Mouse (Mus musculus) intestine, embryonic 16.5 days (tissue): ENCODE measurements at regions not wholly inside any gene's neighbourhood (a gene's known extent, or its start where the extent isn't known, plus 50 kb on each side); places are given as distances from the start of the nearest gene placed in this dataset.

Experiments
- ATAC-seq: fragments of 200-750 bp; cut with Nextera tagmentation; 2 replicates; pipeline ENCODE4 v1.8.0; 2017; ENCODE audit warnings: moderate TSS enrichment, moderate library complexity
- H3K27ac ChIP-seq: fragments of 300-500 bp; sonication (generic); 2 replicates; pipeline ENCODE4 v1.5.1; 2014; ENCODE audit warnings: mild to moderate bottlenecking, low read length
- H3K27me3 ChIP-seq: fragments of 300-500 bp; sonication (generic); replicated peaks from 2 replicates; pipeline ENCODE4 v1.6.1; 2014; ENCODE audit warnings: low read length, control low read depth, mixed read lengths; ENCODE audit not compliant: control insufficient read depth, insufficient read depth
- H3K36me3 ChIP-seq: fragments of 300-500 bp; sonication (generic); 2 replicates; pipeline ENCODE4 v1.6.1; 2014; ENCODE audit warnings: low read length, control low read depth; ENCODE audit not compliant: control insufficient read depth, insufficient read depth
- H3K4me1 ChIP-seq: fragments of 300-500 bp; sonication (generic); 2 replicates; pipeline ENCODE4 v1.6.1; 2014; ENCODE audit warnings: low read length, control low read depth, mixed read lengths; ENCODE audit not compliant: control insufficient read depth, insufficient read depth
- H3K4me2 ChIP-seq: fragments of 300-500 bp; sonication (generic); 2 replicates; pipeline ENCODE4 v1.6.1; 2014; ENCODE audit warnings: low read depth, low read length, control low read depth
- H3K4me3 ChIP-seq: fragments of 300-500 bp; sonication (generic); 2 replicates; pipeline ENCODE4 v1.5.1; 2014; ENCODE audit warnings: mild to moderate bottlenecking, low read length
- H3K9ac ChIP-seq: fragments of 300-500 bp; sonication (generic); 2 replicates; pipeline ENCODE4 v1.6.1; 2014; ENCODE audit warnings: low read depth, low read length
- H3K9me3 ChIP-seq: fragments of 300-500 bp; sonication (generic); 2 replicates; pipeline ENCODE4 v1.6.1; 2016; ENCODE audit warnings: low read length, control low read depth; ENCODE audit not compliant: control insufficient read depth
- WGBS: fragments of 180-500 bp; shearing (Covaris S2); extraction: QIAGEN DNeasy Blood & Tissue Kit; methylation state at CpG from one replicate; pipeline ENCODE4 v1.1.7; 2014; 5-methylcytosine and 5-hydroxymethylcytosine counted together

GRCm38 (mm10) chr10:23003686-23004085, 183.7 kb upstream of the Tcf21 start:
- no peak overlapping the region for H3K4me3 ChIP-seq
- H3K9ac ChIP-seq: no peak overlapping the region
- H3K36me3 ChIP-seq: no peaks in the 10 kb centered on the region
- no peak overlapping the region for H3K4me2 ChIP-seq
- no peaks in the 10 kb centered on the region for H3K4me1 ChIP-seq
- ATAC-seq: no peak
- no peaks in the 10 kb centered on the region for H3K9me3 ChIP-seq
- H3K27ac ChIP-seq: no peak overlapping the region
- H3K27me3 ChIP-seq: no peaks in the 10 kb centered on the region

DNA sequence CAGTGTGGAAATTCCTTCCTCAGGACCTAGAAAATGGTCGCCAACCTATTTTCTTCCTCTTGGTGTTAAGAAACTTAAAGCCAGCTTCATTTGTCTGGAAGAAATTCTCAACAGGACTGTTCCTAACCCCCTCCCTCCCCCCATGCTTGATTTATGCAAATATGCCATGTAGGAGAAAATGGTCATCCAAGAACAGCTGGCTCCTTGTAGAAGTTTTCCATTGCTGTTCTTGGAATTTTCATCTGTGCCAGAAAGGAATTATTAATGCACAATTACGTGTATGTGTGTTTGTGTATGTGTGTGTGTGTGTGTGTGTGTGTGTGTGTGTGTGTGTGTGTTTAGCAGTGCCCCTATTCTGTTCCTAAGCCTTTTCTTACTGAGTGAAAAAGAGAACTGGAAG, 178.6 kb upstream of the Tcf21 start:
- Histone ChIP-seq H3K27me3 (no peaks in the 10 kb centered on the region), H3K36me3 (no peaks in the 10 kb centered on the region), H3K9ac (no peak overlapping the region), H3K4me1 (no peaks in the 10 kb centered on the region), H3K4me3 (no peak overlapping the region), H3K4me2 (no peak overlapping the region), H3K27ac (no peak overlapping the region), H3K9me3 (no peaks in the 10 kb centered on the region)
- WGBS: 65% methylated on average over 2 of the region's 2 CpGs
- no peak for ATAC-seq

- Histone ChIP-seq H3K9me3 (no peaks in the 10 kb centered on the region), H3K4me2 (no peak overlapping the region), H3K27ac (no peak overlapping the region), H3K4me1 (no peaks in the 10 kb centered on the region), H3K9ac (no peak overlapping the region), H3K4me3 (no peak overlapping the region), H3K36me3 (no peaks in the 10 kb centered on the region), H3K27me3 (no peaks in the 10 kb centered on the region)
- 84% methylated on average over 5 of the region's 5 CpGs for WGBS
- no peak for ATAC-seq
These were observed 177.6 kb upstream of the Tcf21 start for GRCm38 (mm10) chr10:22997571-22997970.

GRCm38 (mm10) chr10:22993158-22993557, 173.2 kb upstream of the Tcf21 start:
- no peaks in the 10 kb centered on the region for H3K4me1 ChIP-seq
- no peaks in the 10 kb centered on the region for H3K27me3 ChIP-seq
- H3K4me2 ChIP-seq: no peak overlapping the region
- no peak for ATAC-seq
- H3K9ac ChIP-seq: no peak overlapping the region
- H3K4me3 ChIP-seq: no peak overlapping the region
- H3K9me3 ChIP-seq: no peaks in the 10 kb centered on the region
- 79% methylated on average over 3 of the region's 3 CpGs for WGBS
- H3K27ac ChIP-seq: no peak overlapping the region
- no peaks in the 10 kb centered on the region for H3K36me3 ChIP-seq

GRCm38 (mm10) chr10:22981798-22982197, 161.8 kb upstream of the Tcf21 start:
- no peaks in the 10 kb centered on the region for H3K4me1 ChIP-seq
- H3K9me3 ChIP-seq: no peaks in the 10 kb centered on the region
- no peak overlapping the region for H3K4me2 ChIP-seq
- no peak for ATAC-seq
- WGBS: 51% methylated on average over 6 of the region's 6 CpGs
- H3K27ac ChIP-seq: no peak overlapping the region
- H3K4me3 ChIP-seq: no peak overlapping the region
- no peaks in the 10 kb centered on the region for H3K36me3 ChIP-seq
- no peaks in the 10 kb centered on the region for H3K27me3 ChIP-seq
- H3K9ac ChIP-seq: no peak overlapping the region

GRCm38 (mm10) chr10:22978442-22978841, 158.5 kb upstream of the Tcf21 start:
- no peaks in the 10 kb centered on the region for H3K9me3 ChIP-seq
- no peak overlapping the region for H3K27ac ChIP-seq
- no peak overlapping the region for H3K9ac ChIP-seq
- no peak overlapping the region for H3K4me3 ChIP-seq
- H3K36me3 ChIP-seq: no peaks in the 10 kb centered on the region
- ATAC-seq: no peak
- 69% methylated on average over 7 of the region's 7 CpGs for WGBS
- no peak overlapping the region for H3K4me2 ChIP-seq
- H3K27me3 ChIP-seq: no peaks in the 10 kb centered on the region
- H3K4me1 ChIP-seq: no peaks in the 10 kb centered on the region

- ATAC-seq: no peak
- H3K4me3 ChIP-seq: no peak overlapping the region
- H3K27ac ChIP-seq: no peak overlapping the region
- no peak overlapping the region for H3K9ac ChIP-seq
- no peaks in the 10 kb centered on the region for H3K27me3 ChIP-seq
- no peaks in the 10 kb centered on the region for H3K9me3 ChIP-seq
- peaks cover 7% of the 10 kb centered on the region for H3K4me1 ChIP-seq
- no peak overlapping the region for H3K4me2 ChIP-seq
- H3K36me3 ChIP-seq: no peaks in the 10 kb centered on the region
- WGBS: 76% methylated on average over 7 of the region's 7 CpGs
These were observed 137.0 kb upstream of the Tcf21 start for GRCm38 (mm10) chr10:22956956-22957355.

DNA sequence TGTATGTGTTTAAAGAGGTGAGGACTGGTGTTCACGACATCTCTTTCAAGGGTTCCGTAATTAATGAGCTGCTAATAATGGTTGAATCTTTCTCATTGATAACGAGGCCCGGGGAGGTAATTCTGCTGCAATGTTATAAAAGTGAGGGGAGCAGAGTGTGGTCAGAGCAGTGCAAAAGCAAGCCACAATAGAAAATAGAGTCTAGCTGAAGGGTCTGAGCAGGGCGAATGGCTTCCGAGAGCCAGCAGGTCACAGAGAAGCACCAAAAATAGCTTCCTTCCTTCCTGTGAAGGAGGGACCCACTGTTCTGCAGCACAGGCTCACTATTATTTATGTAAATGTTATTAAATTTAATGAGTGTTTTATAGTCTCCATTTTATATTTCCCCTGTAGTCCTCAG, 133.3 kb upstream of the Tcf21 start:
- Histone ChIP-seq H3K4me2 (no peak overlapping the region), H3K9me3 (no peaks in the 10 kb centered on the region), H3K27me3 (no peaks in the 10 kb centered on the region), H3K36me3 (no peaks in the 10 kb centered on the region), H3K4me1 (peaks cover 7% of the 10 kb centered on the region), H3K4me3 (no peak overlapping the region), H3K27ac (no peak overlapping the region), H3K9ac (no peak overlapping the region)
- 61% methylated on average over 6 of the region's 6 CpGs for WGBS
- no peak for ATAC-seq

- no peaks in the 10 kb centered on the region for H3K9me3 ChIP-seq
- H3K4me3 ChIP-seq: no peak overlapping the region
- no peaks in the 10 kb centered on the region for H3K4me1 ChIP-seq
- no peak overlapping the region for H3K9ac ChIP-seq
- H3K27me3 ChIP-seq: no peaks in the 10 kb centered on the region
- H3K4me2 ChIP-seq: no peak overlapping the region
- WGBS: 100% methylated on average over 1 of the region's 1 CpGs
- H3K27ac ChIP-seq: no peak overlapping the region
- no peak for ATAC-seq
- no peaks in the 10 kb centered on the region for H3K36me3 ChIP-seq
These were observed 124.3 kb upstream of the Tcf21 start for GRCm38 (mm10) chr10:22944247-22944646.

DNA sequence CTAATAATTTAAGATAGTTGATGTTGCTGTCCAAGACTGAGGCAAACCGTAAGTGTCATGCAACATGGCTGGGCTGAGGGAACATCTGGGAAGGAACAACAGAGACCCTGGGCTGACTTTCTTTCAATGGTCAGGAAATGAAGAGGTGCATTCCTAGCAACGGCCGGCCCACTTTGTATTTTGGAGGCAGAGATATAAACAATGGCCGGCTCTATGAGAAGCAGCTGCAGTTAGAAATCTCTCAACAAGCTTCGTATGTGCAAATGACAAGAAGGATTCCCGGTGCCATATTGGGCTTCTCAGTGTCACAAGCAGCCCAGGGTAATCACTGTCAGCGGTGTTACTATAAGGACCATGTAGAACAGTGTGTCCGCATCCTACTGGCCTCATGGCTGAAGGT, 108.0 kb upstream of the Tcf21 start:
- H3K36me3 ChIP-seq: no peaks in the 10 kb centered on the region
- no peak overlapping the region for H3K4me3 ChIP-seq
- no peaks in the 10 kb centered on the region for H3K27me3 ChIP-seq
- H3K4me1 ChIP-seq: no peaks in the 10 kb centered on the region
- no peak overlapping the region for H3K4me2 ChIP-seq
- H3K27ac ChIP-seq: no peak overlapping the region
- peak; percentile 53 for ATAC-seq
- no peak overlapping the region for H3K9ac ChIP-seq
- 61% methylated on average over 8 of the region's 8 CpGs for WGBS
- no peaks in the 10 kb centered on the region for H3K9me3 ChIP-seq
